Mouse (Mus musculus): ENCODE data around the gene Col26a1. TPM values are rescaled to one million over a fixed set of nuclear protein-coding genes. Genes with fewer than 3 reads are reported as not detected.
"Not testable (repeated sequence)": the region's sequence is repeated elsewhere in the genome, so short reads cannot be mapped to it uniquely, and the experiment has no call there.

Gene Col26a1
- polyA plus RNA-seq, 1 experiment, result 1.00 TPM

- Histone ChIP-seq H3K79me2 (ENCODE audit: control insufficient read depth, insufficient read depth) (no peaks in the 10 kb centered on the region), H3K27me3 (ENCODE audit: control insufficient read depth, insufficient read depth, insufficient read length) (no peaks in the 10 kb centered on the region), H3K36me3 (ENCODE audit: control insufficient read depth, insufficient read depth) (no peaks in the 10 kb centered on the region), H3K4me3 (no peak overlapping the region), H3ac (ENCODE audit: control insufficient read depth, insufficient read length) (no peak overlapping the region), H3K4me2 (ENCODE audit: low read depth) (peak overlapping the region; percentile 18)
- TF ChIP-seq TCF12 (IDR thresholded peaks at IDR 0.05; ENCODE audit: insufficient read depth, poor library complexity, severe bottlenecking) (no peak), E2F4 (IDR thresholded peaks at IDR 0.05; ENCODE audit: insufficient read depth) (no peak), MAX (IDR thresholded peaks at IDR 0.05; ENCODE audit: low read depth) (no peak), POLR2A (IDR thresholded peaks at IDR 0.05; ENCODE audit: insufficient read length, low read depth) (no peak), CEBPB (IDR thresholded peaks at IDR 0.05; ENCODE audit: insufficient read depth, poor library complexity, severe bottlenecking) (no peak), USF1 (IDR thresholded peaks at IDR 0.05; ENCODE audit: low read depth) (no peak), MYOD1 (IDR thresholded peaks at IDR 0.05; ENCODE audit: control insufficient read depth in 1 of 3, insufficient read length in 2 of 3, low read depth in 2 of 3) (no peak), REST (IDR thresholded peaks at IDR 0.05; ENCODE audit: insufficient read depth, insufficient read length) (no peak), MYOG (IDR thresholded peaks at IDR 0.05; ENCODE audit: control insufficient read depth in 1 of 3, insufficient read depth in 1 of 3, insufficient read length in 2 of 3, low read depth in 2 of 3) (no peak), SRF (IDR thresholded peaks at IDR 0.05; ENCODE audit: control insufficient read depth, insufficient read length, low read depth) (no peak)
These were observed 122.7 kb downstream of the Col26a1 start for GRCm38 (mm10) chr5:136760345-136760744.

GRCm38 (mm10) chr5:136759781-136760180 lies 123.2 kb downstream of the Col26a1 start:
- no peak for TF ChIP-seq USF1 (IDR thresholded peaks at IDR 0.05; ENCODE audit: low read depth)
- no peak for TF ChIP-seq POLR2AphosphoS2 (IDR thresholded peaks at IDR 0.05; ENCODE audit: insufficient read length, low read depth)
- TF ChIP-seq MYOG (IDR thresholded peaks at IDR 0.05; ENCODE audit: control insufficient read depth in 1 of 3, insufficient read depth in 1 of 3, insufficient read length in 2 of 3, low read depth in 2 of 3), result no peak
- no peak for TF ChIP-seq TCF3 (IDR thresholded peaks at IDR 0.05; ENCODE audit: insufficient read length, low read depth)
- no peak for TF ChIP-seq TCF12 (IDR thresholded peaks at IDR 0.05; ENCODE audit: insufficient read depth, poor library complexity, severe bottlenecking)
- no peak for TF ChIP-seq MAX (IDR thresholded peaks at IDR 0.05; ENCODE audit: low read depth)
- no peak for TF ChIP-seq REST (IDR thresholded peaks at IDR 0.05; ENCODE audit: insufficient read depth, insufficient read length)
- TF ChIP-seq CEBPB (IDR thresholded peaks at IDR 0.05; ENCODE audit: insufficient read depth, poor library complexity, severe bottlenecking), result no peak
- TF ChIP-seq POLR2A (IDR thresholded peaks at IDR 0.05; ENCODE audit: insufficient read length, low read depth), result no peak
- no peak for TF ChIP-seq MYOD1 (IDR thresholded peaks at IDR 0.05; ENCODE audit: control insufficient read depth in 1 of 3, insufficient read length in 2 of 3, low read depth in 2 of 3)
- no peak for TF ChIP-seq SRF (IDR thresholded peaks at IDR 0.05; ENCODE audit: control insufficient read depth, insufficient read length, low read depth)
- TF ChIP-seq E2F4 (IDR thresholded peaks at IDR 0.05; ENCODE audit: insufficient read depth), result no peak

GRCm38 (mm10) chr5:136755696-136756095 lies 127.3 kb downstream of the Col26a1 start:
- Histone ChIP-seq H3K36me3 (ENCODE audit: control insufficient read depth, insufficient read depth) (no peaks in the 10 kb centered on the region), H3K4me2 (ENCODE audit: low read depth) (no peak overlapping the region), H3ac (ENCODE audit: control insufficient read depth, insufficient read length) (no peak overlapping the region), H3K27me3 (ENCODE audit: control insufficient read depth, insufficient read depth, insufficient read length) (no peaks in the 10 kb centered on the region), H3K4me3 (no peak overlapping the region), H3K79me2 (ENCODE audit: control insufficient read depth, insufficient read depth) (no peaks in the 10 kb centered on the region)
- no peak for TF ChIP-seq USF1 (IDR thresholded peaks at IDR 0.05; ENCODE audit: low read depth)
- TF ChIP-seq POLR2AphosphoS2 (IDR thresholded peaks at IDR 0.05; ENCODE audit: insufficient read length, low read depth), result no peak
- no peak for TF ChIP-seq SRF (IDR thresholded peaks at IDR 0.05; ENCODE audit: control insufficient read depth, insufficient read length, low read depth)
- TF ChIP-seq MYOG (IDR thresholded peaks at IDR 0.05; ENCODE audit: control insufficient read depth in 1 of 3, insufficient read depth in 1 of 3, insufficient read length in 2 of 3, low read depth in 2 of 3), result no peak
- TF ChIP-seq REST (IDR thresholded peaks at IDR 0.05; ENCODE audit: insufficient read depth, insufficient read length), result no peak
- no peak for TF ChIP-seq E2F4 (IDR thresholded peaks at IDR 0.05; ENCODE audit: insufficient read depth)
- no peak for TF ChIP-seq TCF12 (IDR thresholded peaks at IDR 0.05; ENCODE audit: insufficient read depth, poor library complexity, severe bottlenecking)
- no peak for TF ChIP-seq CEBPB (IDR thresholded peaks at IDR 0.05; ENCODE audit: insufficient read depth, poor library complexity, severe bottlenecking)
- TF ChIP-seq TCF3 (IDR thresholded peaks at IDR 0.05; ENCODE audit: insufficient read length, low read depth), result no peak
- no peak for TF ChIP-seq POLR2A (IDR thresholded peaks at IDR 0.05; ENCODE audit: insufficient read length, low read depth)
- no peak for TF ChIP-seq MYOD1 (IDR thresholded peaks at IDR 0.05; ENCODE audit: control insufficient read depth in 1 of 3, insufficient read length in 2 of 3, low read depth in 2 of 3)
- TF ChIP-seq MAX (IDR thresholded peaks at IDR 0.05; ENCODE audit: low read depth), result no peak

More at GRCm38 (mm10) chr5:136759781-136760180, 123.2 kb downstream of the Col26a1 start:
- no peak overlapping the region for H3ac ChIP-seq (ENCODE audit: control insufficient read depth, insufficient read length)
- no peaks in the 10 kb centered on the region for H3K36me3 ChIP-seq (ENCODE audit: control insufficient read depth, insufficient read depth)
- no peak overlapping the region for H3K4me2 ChIP-seq (ENCODE audit: low read depth)
- H3K4me3 ChIP-seq, result no peak overlapping the region
- H3K27me3 ChIP-seq (ENCODE audit: control insufficient read depth, insufficient read depth, insufficient read length), result no peaks in the 10 kb centered on the region
- H3K79me2 ChIP-seq (ENCODE audit: control insufficient read depth, insufficient read depth), result no peaks in the 10 kb centered on the region

- Histone ChIP-seq H3K4me2 (ENCODE audit: low read depth) (no peak overlapping the region), H3ac (ENCODE audit: control insufficient read depth, insufficient read length) (no peak overlapping the region), H3K79me2 (ENCODE audit: control insufficient read depth, insufficient read depth) (no peaks in the 10 kb centered on the region), H3K4me3 (no peak overlapping the region), H3K27me3 (ENCODE audit: control insufficient read depth, insufficient read depth, insufficient read length) (no peaks in the 10 kb centered on the region), H3K36me3 (ENCODE audit: control insufficient read depth, insufficient read depth) (no peaks in the 10 kb centered on the region)
- TF ChIP-seq SRF (IDR thresholded peaks at IDR 0.05; ENCODE audit: control insufficient read depth, insufficient read length, low read depth) (no peak), POLR2A (IDR thresholded peaks at IDR 0.05; ENCODE audit: insufficient read length, low read depth) (no peak), MYOD1 (IDR thresholded peaks at IDR 0.05; ENCODE audit: control insufficient read depth in 1 of 3, insufficient read length in 2 of 3, low read depth in 2 of 3) (no peak), E2F4 (IDR thresholded peaks at IDR 0.05; ENCODE audit: insufficient read depth) (no peak), POLR2AphosphoS2 (IDR thresholded peaks at IDR 0.05; ENCODE audit: insufficient read length, low read depth) (no peak), TCF3 (IDR thresholded peaks at IDR 0.05; ENCODE audit: insufficient read length, low read depth) (no peak), CEBPB (IDR thresholded peaks at IDR 0.05; ENCODE audit: insufficient read depth, poor library complexity, severe bottlenecking) (no peak)
These were observed 128.9 kb downstream of the Col26a1 start for GRCm38 (mm10) chr5:136754053-136754591.

GRCm38 (mm10) chr5:136753176-136753575 lies 129.8 kb downstream of the Col26a1 start:
- H3K79me2 ChIP-seq (ENCODE audit: control insufficient read depth, insufficient read depth); H3K27me3 ChIP-seq (ENCODE audit: control insufficient read depth, insufficient read depth, insufficient read length); H3ac ChIP-seq (ENCODE audit: control insufficient read depth, insufficient read length); H3K4me2 ChIP-seq (ENCODE audit: low read depth); H3K4me3 ChIP-seq; H3K36me3 ChIP-seq (ENCODE audit: control insufficient read depth, insufficient read depth): not testable (repeated sequence)

Measured in myocyte (in vitro differentiated cells).